Mouse (Mus musculus) limb, embryonic 15.5 days (tissue): ENCODE data around the gene Pgap3. TPM values are rescaled to one million over a fixed set of nuclear protein-coding genes. Genes with fewer than 3 reads are reported as not detected.

ENCODE experiments used
- ATAC-seq: fragments of 200-750 bp; cut with Nextera tagmentation; 2 replicates; pipeline ENCODE4 v1.8.0; 2017; ENCODE audit warnings: low read depth, moderate TSS enrichment; ENCODE audit not compliant: insufficient number of reproducible peaks, low FRiP score, low TSS enrichment
- H3K27ac ChIP-seq: fragments of 300-500 bp; sonication (generic); 2 replicates; pipeline ENCODE4 v1.5.1; 2015; ENCODE audit warnings: moderate library complexity, mild to moderate bottlenecking, inconsistent platforms
- H3K27me3 ChIP-seq: fragments of 300-500 bp; sonication (generic); 2 replicates; pipeline ENCODE4 v1.6.1; 2015; ENCODE audit warnings: inconsistent platforms
- H3K36me3 ChIP-seq: fragments of 300-500 bp; sonication (generic); 2 replicates; pipeline ENCODE4 v1.6.1; 2015; ENCODE audit warnings: inconsistent platforms
- H3K4me1 ChIP-seq: fragments of 300-500 bp; sonication (generic); 2 replicates; pipeline ENCODE4 v1.6.1; 2015; ENCODE audit warnings: inconsistent platforms
- H3K4me2 ChIP-seq: fragments of 300-500 bp; sonication (generic); 2 replicates; pipeline ENCODE4 v1.6.1; 2015; ENCODE audit warnings: mild to moderate bottlenecking, inconsistent platforms
- H3K4me3 ChIP-seq: fragments of 300-500 bp; sonication (generic); 2 replicates; pipeline ENCODE4 v1.5.1; 2015; ENCODE audit warnings: mild to moderate bottlenecking, inconsistent platforms
- H3K9ac ChIP-seq: fragments of 300-500 bp; sonication (generic); 2 replicates; pipeline ENCODE4 v1.6.1; 2015; ENCODE audit warnings: inconsistent platforms
- H3K9me3 ChIP-seq: fragments of 300-500 bp; sonication (generic); 2 replicates; pipeline ENCODE4 v1.6.1; 2016; ENCODE audit warnings: inconsistent platforms
- WGBS: fragments of 180-500 bp; shearing (Covaris S2); methylation state at CpG from one replicate; pipeline ENCODE4 v1.1.7; 2015; 5-methylcytosine and 5-hydroxymethylcytosine counted together
- polyA plus RNA-seq: library from polyadenylated mRNA; unstranded; fragments of >200 nt; fragmentation: Nextera tagmentation; extraction: Ambion mirVana; gene quantifications from 2 replicates; pipeline ENCODE4 v1.2.1, GENCODE M21; 2015

Pgap3 gene
- polyA plus RNA-seq, 1 experiment from 2014 or later: 12.6 TPM

GRCm38 (mm10) chr11:98377787-98378186 is 22.5 kb downstream of the Pgap3 start:
- peaks cover 84% of the 10 kb centered on the region for H3K36me3 ChIP-seq
- H3K9me3 ChIP-seq: no peaks in the 10 kb centered on the region
- ATAC-seq: no peak

GRCm38 (mm10) chr11:98376756-98377155 is 23.5 kb downstream of the Pgap3 start:
- WGBS: 74% methylated on average over 5 of the region's 5 CpGs
- Histone ChIP-seq H3K27me3 (no peaks in the 10 kb centered on the region), H3K36me3 (peaks cover 83% of the 10 kb centered on the region), H3K4me3 (no peak overlapping the region), H3K4me2 (no peak overlapping the region), H3K4me1 (no peaks in the 10 kb centered on the region), H3K9me3 (no peaks in the 10 kb centered on the region), H3K27ac (no peak overlapping the region), H3K9ac (no peak overlapping the region)
- ATAC-seq: no peak

More at GRCm38 (mm10) chr11:98377787-98378186, 22.5 kb downstream of the Pgap3 start:
- Histone ChIP-seq H3K27me3 (no peaks in the 10 kb centered on the region), H3K9ac (no peak overlapping the region), H3K4me2 (no peak overlapping the region), H3K27ac (no peak overlapping the region), H3K4me1 (no peaks in the 10 kb centered on the region), H3K4me3 (no peak overlapping the region)
- WGBS: 74% methylated on average over 11 of the region's 11 CpGs

- no peak for ATAC-seq
- Histone ChIP-seq H3K4me3 (no peak overlapping the region), H3K27ac (no peak overlapping the region), H3K27me3 (no peaks in the 10 kb centered on the region), H3K4me2 (no peak overlapping the region), H3K36me3 (peaks cover 62% of the 10 kb centered on the region), H3K4me1 (0 out of 2 replicates have a peak, but pooled peaks cover 6% of the 10 kb centered on the region), H3K9ac (no peak overlapping the region), H3K9me3 (no peaks in the 10 kb centered on the region)
- 84% methylated on average over 8 of the region's 8 CpGs for WGBS
Observed at GRCm38 (mm10) chr11:98374266-98374665, 26.0 kb downstream of the Pgap3 start.

- peaks cover 52% of the 10 kb centered on the region for H3K36me3 ChIP-seq
- no peak overlapping the region for H3K27ac ChIP-seq
- no peak overlapping the region for H3K9ac ChIP-seq
- no peaks in the 10 kb centered on the region for H3K9me3 ChIP-seq
- ATAC-seq: no peak
- no peak overlapping the region for H3K4me3 ChIP-seq
- H3K27me3 ChIP-seq: no peaks in the 10 kb centered on the region
- WGBS: 92% methylated on average over 6 of the region's 6 CpGs
- H3K4me2 ChIP-seq: no peak overlapping the region
- 0 out of 2 replicates have a peak, but pooled peaks cover 6% of the 10 kb centered on the region for H3K4me1 ChIP-seq
Observed at GRCm38 (mm10) chr11:98373244-98373643, 27.0 kb downstream of the Pgap3 start.

GRCm38 (mm10) chr11:98372406-98372805 is 27.9 kb downstream of the Pgap3 start:
- Histone ChIP-seq H3K36me3 (peaks cover 43% of the 10 kb centered on the region), H3K4me2 (no peak overlapping the region), H3K4me3 (no peak overlapping the region), H3K4me1 (0 out of 2 replicates have a peak, but pooled peaks cover 6% of the 10 kb centered on the region), H3K27me3 (no peaks in the 10 kb centered on the region), H3K27ac (no peak overlapping the region), H3K9ac (no peak overlapping the region), H3K9me3 (no peaks in the 10 kb centered on the region)
- no peak for ATAC-seq
- 6% methylated on average over 2 of the region's 2 CpGs for WGBS

- WGBS: 62% methylated on average over 10 of the region's 10 CpGs
- Histone ChIP-seq H3K9ac (no peak overlapping the region), H3K27ac (no peak overlapping the region), H3K36me3 (peaks cover 36% of the 10 kb centered on the region), H3K9me3 (no peaks in the 10 kb centered on the region), H3K4me3 (no peak overlapping the region), H3K27me3 (no peaks in the 10 kb centered on the region), H3K4me2 (no peak overlapping the region), H3K4me1 (0 out of 2 replicates have a peak, but pooled peaks cover 6% of the 10 kb centered on the region)
- ATAC-seq: no peak
Observed at GRCm38 (mm10) chr11:98371556-98372240, 28.6 kb downstream of the Pgap3 start.

- Histone ChIP-seq H3K4me2 (no peak overlapping the region), H3K9me3 (no peaks in the 10 kb centered on the region), H3K27me3 (no peaks in the 10 kb centered on the region), H3K4me3 (no peak overlapping the region), H3K4me1 (0 out of 2 replicates have a peak, but pooled peaks cover 6% of the 10 kb centered on the region), H3K9ac (no peak overlapping the region), H3K36me3 (peaks cover 25% of the 10 kb centered on the region), H3K27ac (no peak overlapping the region)
- no peak for ATAC-seq
- WGBS: 77% methylated on average over 2 of the region's 2 CpGs
Observed at GRCm38 (mm10) chr11:98370588-98370987, 29.7 kb downstream of the Pgap3 start.

- Histone ChIP-seq H3K27ac (no peak overlapping the region), H3K4me3 (no peak overlapping the region), H3K36me3 (peaks cover 12% of the 10 kb centered on the region), H3K4me1 (0 out of 2 replicates have a peak, but pooled peaks cover 6% of the 10 kb centered on the region), H3K9ac (no peak overlapping the region), H3K9me3 (no peaks in the 10 kb centered on the region), H3K4me2 (no peak overlapping the region), H3K27me3 (no peaks in the 10 kb centered on the region)
- WGBS: 80% methylated on average over 6 of the region's 6 CpGs
- no peak for ATAC-seq
Observed at GRCm38 (mm10) chr11:98369337-98369736, 31.0 kb downstream of the Pgap3 start.

GRCm38 (mm10) chr11:98367863-98368186 is 32.5 kb downstream of the Pgap3 start:
- no peaks in the 10 kb centered on the region for H3K36me3 ChIP-seq
- ATAC-seq: no peak
- 86% methylated on average over 7 of the region's 7 CpGs for WGBS
- no peaks in the 10 kb centered on the region for H3K9me3 ChIP-seq
- H3K4me2 ChIP-seq: no peak overlapping the region
- no peak overlapping the region for H3K9ac ChIP-seq
- no peaks in the 10 kb centered on the region for H3K27me3 ChIP-seq
- no peak overlapping the region for H3K4me3 ChIP-seq
- H3K4me1 ChIP-seq: 0 out of 2 replicates have a peak, but pooled peaks cover 11% of the 10 kb centered on the region
- H3K27ac ChIP-seq: no peak overlapping the region

- Histone ChIP-seq H3K9ac (no peak overlapping the region), H3K36me3 (no peaks in the 10 kb centered on the region), H3K4me3 (no peak overlapping the region), H3K27me3 (no peaks in the 10 kb centered on the region), H3K4me2 (no peak overlapping the region), H3K4me1 (0 out of 2 replicates have a peak, but pooled peaks cover 11% of the 10 kb centered on the region), H3K9me3 (no peaks in the 10 kb centered on the region), H3K27ac (no peak overlapping the region)
- 75% methylated on average over 10 of the region's 10 CpGs for WGBS
- ATAC-seq: no peak
Observed at GRCm38 (mm10) chr11:98367171-98367862, 33.0 kb downstream of the Pgap3 start.

GRCm38 (mm10) chr11:98366290-98366689 is 34.0 kb downstream of the Pgap3 start:
- Histone ChIP-seq H3K27ac (no peak overlapping the region), H3K9ac (no peak overlapping the region), H3K36me3 (no peaks in the 10 kb centered on the region), H3K4me3 (no peak overlapping the region), H3K27me3 (no peaks in the 10 kb centered on the region), H3K4me2 (no peak overlapping the region), H3K9me3 (no peaks in the 10 kb centered on the region), H3K4me1 (0 out of 2 replicates have a peak, but pooled peaks cover 8% of the 10 kb centered on the region)
- WGBS: 70% methylated on average over 10 of the region's 10 CpGs
- no peak for ATAC-seq

- no peaks in the 10 kb centered on the region for H3K27me3 ChIP-seq
- ATAC-seq: no peak
- 90% methylated on average over 5 of the region's 5 CpGs for whole genome bisulfite sequencing
- H3K27ac ChIP-seq: no peak overlapping the region
- H3K9me3 ChIP-seq: no peaks in the 10 kb centered on the region
- peaks cover 16% of the 10 kb centered on the region for H3K4me1 ChIP-seq
- H3K9ac ChIP-seq: no peak overlapping the region
- H3K4me2 ChIP-seq: no peak overlapping the region
- no peak overlapping the region for H3K4me3 ChIP-seq
- 0 out of 2 replicates have a peak, but pooled peaks cover 4% of the 10 kb centered on the region for H3K36me3 ChIP-seq
Observed at GRCm38 (mm10) chr11:98364410-98364809, 35.9 kb downstream of the Pgap3 start.
